Mouse (Mus musculus): ENCODE results near the gene Pagr1b.

DNA sequence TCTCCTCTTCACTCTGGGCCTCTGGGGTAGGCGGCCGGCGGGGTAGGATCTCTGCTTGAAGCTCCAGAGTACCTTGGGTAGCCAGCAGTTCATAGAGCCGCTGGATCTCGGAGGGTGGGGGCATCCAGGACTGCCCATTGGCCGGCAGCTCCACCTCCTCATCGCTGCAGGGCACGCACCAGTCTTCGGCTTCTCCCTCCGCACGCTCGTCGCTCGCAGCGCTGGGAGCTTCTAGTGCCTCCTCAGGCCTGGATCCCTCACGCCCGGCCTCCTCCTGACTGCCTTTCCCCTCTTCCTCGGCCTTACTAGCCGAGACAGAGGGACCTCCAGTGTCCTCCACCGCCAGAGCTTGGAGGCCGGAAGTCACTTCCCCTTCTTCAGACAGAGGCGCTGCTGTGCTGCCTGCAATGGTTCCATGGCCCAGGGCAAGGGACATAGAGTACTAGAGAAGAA lies 228 bp upstream of the Pagr1b start:
- TF ChIP-seq CTCF (IDR thresholded peaks at IDR 0.05; ENCODE audit: control insufficient read depth, insufficient read depth, insufficient replicate concordance, low read depth, low read length) (no peak), POLR2A (IDR thresholded peaks at IDR 0.05; ENCODE audit: control insufficient read depth, low read depth, low read length) (no peak)
